Mouse (Mus musculus) embryonic fibroblast, embryonic 13.5 days (primary cell): ENCODE results near the gene Ppp6r3.

Source experiments
- CTCF ChIP-seq: IDR thresholded peaks from 2 replicates; pipeline ENCODE4 v1.5.1; 2011; ENCODE audit warnings: mild to moderate bottlenecking, control low read depth, low read length, moderate library complexity, borderline replicate concordance; ENCODE audit not compliant: insufficient read depth
- POLR2A ChIP-seq: IDR thresholded peaks from 2 replicates; pipeline ENCODE4 v1.6.1; 2011; ENCODE audit warnings: low read depth, mild to moderate bottlenecking, control low read depth, low read length, moderate library complexity

DNA sequence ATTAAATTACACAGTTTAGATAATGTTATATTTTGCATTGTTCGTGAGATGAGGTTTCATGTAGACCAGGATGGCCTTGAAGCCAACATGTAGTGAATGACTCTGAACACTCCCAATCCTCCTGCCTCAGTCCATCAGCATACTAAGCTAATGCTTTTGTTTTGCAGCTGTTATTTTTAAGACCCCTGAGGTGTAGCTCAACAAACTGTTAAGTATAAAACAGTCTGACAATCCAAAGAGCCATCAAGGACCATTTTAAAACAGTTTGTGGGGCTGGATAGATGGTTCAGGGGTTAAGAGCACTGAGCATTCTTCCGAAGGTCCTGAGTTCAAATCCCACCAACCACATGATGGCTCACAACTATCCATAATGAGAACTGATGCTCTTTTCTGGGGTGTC is 13.3 kb downstream of the Ppp6r3 start:
- TF ChIP-seq POLR2A (no peak), CTCF (no peak)
